Mouse (Mus musculus) heart, postnatal 0 days (tissue): ENCODE data around the gene Gm28051. TPM values are rescaled to one million over a fixed set of nuclear protein-coding genes. Genes with fewer than 3 reads are reported as not detected.

Source experiments
- ATAC-seq: fragments of 200-750 bp; cut with Nextera tagmentation; 2 replicates; pipeline ENCODE4 v1.8.0; 2017; ENCODE audit warnings: low read depth, moderate number of reproducible peaks, moderate library complexity; ENCODE audit not compliant: insufficient read depth
- DNase-seq: peaks from one replicate; pipeline ENCODE4 v3.0.0-alpha.2; 2016; ENCODE audit warnings: low spot score
- H3K27ac ChIP-seq: fragments of 300-500 bp; sonication (generic); 2 replicates; pipeline ENCODE4 v1.5.1; 2014; ENCODE audit warnings: low read depth, mild to moderate bottlenecking
- H3K27me3 ChIP-seq: fragments of 300-500 bp; sonication (generic); 2 replicates; pipeline ENCODE4 v1.6.1; 2014; ENCODE audit warnings: low read length, mixed read lengths; ENCODE audit not compliant: control insufficient read depth, insufficient read depth
- H3K36me3 ChIP-seq: fragments of 300-500 bp; sonication (generic); replicated peaks from 2 replicates; pipeline ENCODE4 v1.6.1; 2014; ENCODE audit warnings: low read length, mixed read lengths; ENCODE audit not compliant: control insufficient read depth, insufficient read depth
- H3K4me1 ChIP-seq: fragments of 300-500 bp; sonication (generic); 2 replicates; pipeline ENCODE4 v1.6.1; 2014; ENCODE audit warnings: antibody characterized with exemption; ENCODE audit not compliant: control insufficient read depth, insufficient read depth
- H3K4me2 ChIP-seq: fragments of 300-500 bp; sonication (generic); 2 replicates; pipeline ENCODE4 v1.6.1; 2014; ENCODE audit warnings: low read depth, mild to moderate bottlenecking, low read length, moderate library complexity
- H3K4me3 ChIP-seq: fragments of 300-500 bp; sonication (generic); 2 replicates; pipeline ENCODE4 v1.5.1; 2014; ENCODE audit warnings: low read depth, low read length
- H3K9ac ChIP-seq: fragments of 300-500 bp; sonication (generic); replicated peaks from 2 replicates; pipeline ENCODE4 v1.6.1; 2014; ENCODE audit warnings: low read depth, low read length, mixed read lengths
- H3K9me3 ChIP-seq: fragments of 300-500 bp; sonication (generic); replicated peaks from 2 replicates; pipeline ENCODE4 v1.6.1; 2016; ENCODE audit warnings: low read length; ENCODE audit not compliant: control insufficient read depth
- CTCF ChIP-seq: IDR thresholded peaks from 2 replicates; pipeline ENCODE4 v1.5.1; 2016; ENCODE audit warnings: antibody characterized with exemption, control low read depth, low read depth
- EP300 ChIP-seq: IDR thresholded peaks from 2 replicates; pipeline ENCODE4 v1.6.1; 2016; ENCODE audit warnings: antibody characterized with exemption, low read depth
- WGBS: fragments of 180-500 bp; shearing (Covaris S2); extraction: QIAGEN DNeasy Blood & Tissue Kit; methylation state at CpG from one replicate; pipeline ENCODE4 v1.1.7; 2014; 5-methylcytosine and 5-hydroxymethylcytosine counted together
- polyA plus RNA-seq: library from polyadenylated mRNA; unstranded; fragments of >200 nt; fragmentation: Nextera tagmentation; extraction: Ambion mirVana; gene quantifications from 2 replicates; pipeline ENCODE4 v1.2.1, GENCODE M21; 2015
- total RNA-seq: library from RNA; depleted of rRNA; stranded (reverse); fragments of >200 nt; gene quantifications from 2 replicates; pipeline ENCODE4 v1.2.3, GENCODE M21; 2014; ENCODE audit warnings: low replicate concordance

Gm28051 gene
- total and polyA plus RNA-seq, 2 experiments from 2014 or later, result not detected

DNA sequence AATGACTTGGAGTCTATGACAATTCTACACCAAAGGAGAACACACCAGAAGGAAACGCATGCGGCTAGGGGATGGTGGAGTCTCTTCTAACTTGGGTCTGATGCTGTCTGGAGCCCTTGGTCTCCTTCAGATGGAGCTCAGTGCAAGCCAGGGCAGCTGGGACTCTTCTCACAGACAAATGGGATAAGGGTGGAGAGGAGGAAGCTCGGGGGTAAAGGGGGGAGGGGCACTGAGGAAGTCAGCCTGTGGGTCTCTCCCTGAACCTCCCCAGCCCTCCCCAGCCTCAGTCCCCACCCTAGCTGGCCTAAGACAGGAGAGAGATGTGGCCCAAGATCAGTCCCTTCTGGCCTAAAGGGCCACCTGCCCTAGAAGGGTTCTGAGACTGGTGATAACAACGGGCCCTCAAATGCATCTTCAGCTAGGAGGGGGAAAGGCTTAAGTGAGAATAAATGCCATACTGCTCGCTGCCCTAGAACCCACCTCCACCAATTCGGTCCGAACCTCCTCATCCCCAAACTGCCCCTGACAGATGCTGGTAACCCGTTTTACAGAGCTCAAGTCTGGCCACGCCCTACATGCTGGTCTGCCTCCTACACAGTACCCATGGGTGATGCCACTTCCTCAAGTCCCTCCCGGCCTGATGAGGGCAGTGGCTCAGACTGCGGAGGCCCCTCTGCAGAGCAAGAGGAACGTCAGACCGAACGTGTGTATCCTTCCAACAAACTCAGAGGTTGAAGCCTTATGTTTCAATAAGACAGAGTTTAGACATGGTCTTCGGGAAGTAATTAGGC lies 67.6 kb downstream of the Gm28051 start:
- 76% methylated on average over 15 of the region's 15 CpGs for WGBS
- no peak for DNase-seq

DNA sequence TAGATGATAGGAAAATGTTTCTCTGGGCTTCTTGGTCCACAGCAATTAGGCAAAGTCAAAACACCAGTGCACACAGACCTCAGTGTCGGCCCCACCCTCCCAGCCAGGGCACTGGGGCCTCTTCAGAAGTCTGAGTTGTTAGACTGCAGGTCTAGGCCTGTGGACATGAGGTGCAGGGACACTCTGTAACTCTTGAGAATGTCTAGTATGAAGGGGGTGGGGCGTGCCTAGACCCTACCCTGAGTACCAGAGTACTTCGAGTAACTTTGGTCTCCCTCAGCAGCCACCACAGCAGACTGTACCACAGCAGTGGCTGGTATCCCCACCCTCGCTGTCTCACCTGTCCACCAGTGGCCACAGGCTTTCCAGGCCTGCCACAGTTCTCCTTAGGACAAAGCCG lies 71.2 kb downstream of the Gm28051 start:
- no peak overlapping the region for H3K4me2 ChIP-seq
- no peaks in the 10 kb centered on the region for H3K27me3 ChIP-seq
- TF ChIP-seq CTCF (no peak), EP300 (no peak)
- no peak for ATAC-seq
- no peaks in the 10 kb centered on the region for H3K36me3 ChIP-seq
- H3K4me3 ChIP-seq, result no peak overlapping the region
- H3K27ac ChIP-seq, result no peak overlapping the region
- peaks cover 12% of the 10 kb centered on the region; the same call in 1 of the 2 replicates for H3K4me1 ChIP-seq
- no peak overlapping the region for H3K9ac ChIP-seq
- DNase-seq, result no peak
- no peaks in the 10 kb centered on the region for H3K9me3 ChIP-seq
- 87% methylated on average over 5 of the region's 5 CpGs for WGBS

More for the DNA sequence above, 67.6 kb downstream of the Gm28051 start:
- no peak for ATAC-seq
- Histone ChIP-seq H3K4me2 (no peak overlapping the region), H3K27ac (no peak overlapping the region), H3K27me3 (no peaks in the 10 kb centered on the region), H3K9ac (no peak overlapping the region), H3K9me3 (no peaks in the 10 kb centered on the region), H3K4me3 (no peak overlapping the region), H3K36me3 (no peaks in the 10 kb centered on the region), H3K4me1 (no peaks in the 10 kb centered on the region; the same call in 1 of the 2 replicates)
- TF ChIP-seq CTCF (no peak), EP300 (no peak)

DNA sequence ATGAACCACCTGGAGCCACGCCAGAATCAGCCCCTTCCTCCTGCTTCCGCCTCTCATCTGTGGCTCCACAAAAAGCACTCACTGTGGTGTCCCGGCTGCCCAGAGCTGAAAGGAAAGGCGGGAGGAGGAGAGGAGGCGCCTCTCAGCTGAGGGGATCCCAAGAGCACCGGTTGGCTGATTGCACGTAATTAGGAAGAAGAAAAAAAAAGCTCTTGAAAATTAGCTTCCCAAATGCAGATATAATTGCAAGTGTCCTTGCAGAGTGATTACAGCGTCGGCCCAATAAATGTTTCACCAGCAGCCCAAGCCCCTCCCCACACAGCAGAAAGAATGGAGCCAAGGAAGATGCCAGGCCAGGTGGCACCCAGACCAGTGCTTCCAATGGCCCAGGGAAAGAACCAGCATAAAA lies 72.0 kb downstream of the Gm28051 start:
- Histone ChIP-seq H3K27me3 (no peaks in the 10 kb centered on the region), H3K9me3 (no peaks in the 10 kb centered on the region), H3K4me2 (no peak overlapping the region), H3K4me1 (peaks cover 12% of the 10 kb centered on the region; the same call in 1 of the 2 replicates), H3K36me3 (no peaks in the 10 kb centered on the region), H3K9ac (no peak overlapping the region), H3K4me3 (no peak overlapping the region), H3K27ac (no peak overlapping the region)
- ATAC-seq (no peak), DNase-seq (no peak)
- 43% methylated on average over 9 of the region's 9 CpGs for WGBS
- TF ChIP-seq EP300, result no peak
- no peak for TF ChIP-seq CTCF

DNA sequence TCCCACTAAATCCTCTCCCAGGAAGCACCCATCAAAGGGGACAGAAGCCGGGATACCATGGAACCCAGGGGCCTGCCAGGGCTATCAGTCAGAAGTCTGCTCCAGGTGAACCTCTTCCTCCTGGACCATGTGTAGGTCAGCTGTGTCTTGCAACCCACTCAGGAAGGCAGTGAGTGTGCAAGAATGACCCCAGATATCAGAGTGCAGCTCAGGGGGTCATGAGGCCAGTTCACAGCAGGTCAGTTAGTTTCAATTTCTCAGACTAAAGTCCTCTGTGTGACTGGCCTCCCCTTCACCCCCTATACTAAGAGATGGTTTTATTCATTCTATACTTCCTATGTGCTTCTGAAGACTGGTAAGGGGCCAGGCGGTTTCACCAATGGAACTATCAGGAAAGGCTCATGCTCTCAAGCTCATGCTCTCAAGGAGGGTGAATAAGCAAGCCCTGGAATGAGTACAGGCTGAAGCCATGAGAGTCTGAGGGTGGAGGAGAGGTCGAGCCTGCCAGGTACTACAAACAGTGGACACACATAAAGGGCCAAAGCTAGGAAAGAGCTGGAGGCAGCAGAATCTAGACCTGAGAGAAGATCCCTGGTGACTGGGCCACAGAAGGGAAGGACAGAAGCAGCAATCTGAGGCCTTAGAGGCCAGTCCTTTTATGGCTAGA lies 72.7 kb downstream of the Gm28051 start:
- Histone ChIP-seq H3K9me3 (no peaks in the 10 kb centered on the region), H3K4me1 (peaks cover 12% of the 10 kb centered on the region; the same call in 1 of the 2 replicates), H3K9ac (no peak overlapping the region), H3K4me3 (no peak overlapping the region), H3K36me3 (no peaks in the 10 kb centered on the region), H3K27ac (no peak overlapping the region), H3K4me2 (no peak overlapping the region), H3K27me3 (no peaks in the 10 kb centered on the region)
- TF ChIP-seq EP300 (no peak), CTCF (no peak)
- WGBS, result 64% methylated on average over 3 of the region's 3 CpGs
- no peak for DNase-seq
- ATAC-seq, result no peak

DNA sequence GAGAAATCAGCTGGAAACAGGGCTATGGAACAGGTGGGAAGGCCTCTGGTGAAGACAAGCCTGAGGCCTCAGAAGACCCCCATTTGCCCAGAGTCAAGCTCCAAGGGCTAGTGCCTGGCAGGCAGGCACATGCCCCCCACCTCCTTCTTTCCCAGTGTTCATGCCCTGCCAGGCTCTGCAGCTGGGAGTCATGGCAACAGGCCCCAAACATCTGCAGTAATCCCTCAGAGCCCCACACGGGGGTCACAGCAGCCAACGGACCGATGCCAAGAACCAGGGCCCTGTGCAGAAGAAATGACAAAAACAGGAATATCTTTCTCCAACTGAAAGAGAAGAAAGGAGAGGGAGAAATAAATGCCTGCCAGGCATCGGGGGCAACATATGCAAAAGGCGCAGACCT lies 73.6 kb downstream of the Gm28051 start:
- no peak overlapping the region for H3K9ac ChIP-seq
- TF ChIP-seq EP300 (no peak), CTCF (no peak)
- H3K4me1 ChIP-seq, result peaks cover 13% of the 10 kb centered on the region; the same call in 1 of the 2 replicates
- ATAC-seq (no peak), DNase-seq (no peak)
- H3K27ac ChIP-seq, result no peak overlapping the region
- H3K27me3 ChIP-seq, result no peaks in the 10 kb centered on the region
- 69% methylated on average over 5 of the region's 5 CpGs for WGBS
- H3K9me3 ChIP-seq, result no peaks in the 10 kb centered on the region
- no peak overlapping the region for H3K4me3 ChIP-seq
- H3K4me2 ChIP-seq, result no peak overlapping the region
- no peaks in the 10 kb centered on the region for H3K36me3 ChIP-seq
